Mouse (Mus musculus) retina, postnatal 1 day (tissue): ENCODE data around the gene Slc39a11.
"Not testable (repeated sequence)": the region's sequence is repeated elsewhere in the genome, so short reads cannot be mapped to it uniquely, and the experiment has no call there.

ENCODE experiments used
- DNase-seq: peaks from one replicate; pipeline ENCODE4 v3.0.0-alpha.2; 2012

Gene Slc39a11

GRCm38 (mm10) chr11:113586423-113586822 lies 63.5 kb downstream of the Slc39a11 start:
- DNase-seq, result peak; percentile 59

GRCm38 (mm10) chr11:113583879-113584661 lies 65.8 kb downstream of the Slc39a11 start:
- peak; percentile 85 for DNase-seq

GRCm38 (mm10) chr11:113577221-113577620 lies 72.7 kb downstream of the Slc39a11 start:
- no peak for DNase-seq

GRCm38 (mm10) chr11:113572641-113573040 lies 77.2 kb downstream of the Slc39a11 start:
- no peak for DNase-seq

GRCm38 (mm10) chr11:113571616-113572015 lies 78.3 kb downstream of the Slc39a11 start:
- DNase-seq, result no peak

GRCm38 (mm10) chr11:113568999-113569398 lies 80.9 kb downstream of the Slc39a11 start:
- DNase-seq, result no peak

- not testable (repeated sequence) for DNase-seq
Measured at GRCm38 (mm10) chr11:113567926-113568325, 82.0 kb downstream of the Slc39a11 start.

GRCm38 (mm10) chr11:113565006-113565995 lies 84.6 kb downstream of the Slc39a11 start:
- peak; percentile 95 for DNase-seq

GRCm38 (mm10) chr11:113562326-113562725 lies 87.6 kb downstream of the Slc39a11 start:
- DNase-seq, result no peak

GRCm38 (mm10) chr11:113560150-113560549 lies 89.7 kb downstream of the Slc39a11 start:
- DNase-seq, result no peak

- no peak for DNase-seq
Measured at GRCm38 (mm10) chr11:113558505-113558904, 91.4 kb downstream of the Slc39a11 start.

GRCm38 (mm10) chr11:113556142-113556541 lies 93.7 kb downstream of the Slc39a11 start:
- no peak for DNase-seq

GRCm38 (mm10) chr11:113554701-113555360 lies 95.0 kb downstream of the Slc39a11 start:
- DNase-seq, result no peak

GRCm38 (mm10) chr11:113554194-113554593 lies 95.7 kb downstream of the Slc39a11 start:
- DNase-seq, result no peak

- DNase-seq, result no peak
Measured at GRCm38 (mm10) chr11:113553605-113554004, 96.3 kb downstream of the Slc39a11 start.

- no peak for DNase-seq
Measured at GRCm38 (mm10) chr11:113552539-113552938, 97.3 kb downstream of the Slc39a11 start.

GRCm38 (mm10) chr11:113546217-113546877 lies 103.5 kb downstream of the Slc39a11 start:
- DNase-seq, result no peak

- DNase-seq, result no peak
Measured at GRCm38 (mm10) chr11:113544017-113544640, 105.8 kb downstream of the Slc39a11 start.

- no peak for DNase-seq
Measured at GRCm38 (mm10) chr11:113541073-113541472, 108.8 kb downstream of the Slc39a11 start.

- peak; percentile 87 for DNase-seq
Measured at GRCm38 (mm10) chr11:113539502-113540209, 110.2 kb downstream of the Slc39a11 start.

- no peak for DNase-seq
Measured at GRCm38 (mm10) chr11:113539079-113539478, 110.8 kb downstream of the Slc39a11 start.
